Mouse (Mus musculus) small intestine, adult 2 months (tissue): ENCODE measurements at regions not wholly inside any gene's neighbourhood (a gene's known extent, or its start where the extent isn't known, plus 50 kb on each side); places are given as distances from the start of the nearest gene placed in this dataset.

ENCODE experiments used
- CTCF ChIP-seq: fragments of 200-500 bp; IDR thresholded peaks from 2 replicates; pipeline ENCODE4 v1.5.1; 2012; ENCODE audit warnings: low read depth, mild to moderate bottlenecking, control low read depth, inconsistent platforms, low read length, moderate library complexity, mixed read lengths; ENCODE audit not compliant: insufficient replicate concordance, insufficient read length; ENCODE audit errors: extremely low read depth
- POLR2A ChIP-seq: fragments of 200-500 bp; IDR thresholded peaks from 2 replicates; pipeline ENCODE4 v1.6.1; 2012; ENCODE audit warnings: low read depth, mild to moderate bottlenecking, control low read depth, inconsistent platforms, low read length, moderate library complexity

- no peak for TF ChIP-seq CTCF
- no peak for TF ChIP-seq POLR2A
These were observed 250.3 kb upstream of the Ccdc54 start for GRCm38 (mm10) chr16:50841205-50841604.
